Mouse (Mus musculus) midbrain, embryonic 14.5 days (tissue): Measurements from ENCODE around the gene Atg4b. TPM values are rescaled to one million over a fixed set of nuclear protein-coding genes. Genes with fewer than 3 reads are reported as not detected.

Experiments used
- ATAC-seq: fragments of 200-750 bp; cut with Nextera tagmentation; 2 replicates; pipeline ENCODE4 v1.8.0; 2017; ENCODE audit warnings: moderate number of reproducible peaks, moderate library complexity; ENCODE audit not compliant: low FRiP score, low TSS enrichment
- DNase-seq: peaks from one replicate; pipeline ENCODE4 v3.0.0-alpha.2; 2015
- H3K27ac ChIP-seq: fragments of 300-500 bp; sonication (generic); replicated peaks from 2 replicates; pipeline ENCODE4 v1.5.1; 2014; ENCODE audit warnings: mild to moderate bottlenecking, low read depth, low read length, moderate library complexity
- H3K27me3 ChIP-seq: fragments of 300-500 bp; sonication (generic); 2 replicates; pipeline ENCODE4 v1.6.1; 2014; ENCODE audit warnings: low read length, control low read depth, mixed read lengths; ENCODE audit not compliant: control insufficient read depth, insufficient read depth
- H3K36me3 ChIP-seq: fragments of 300-500 bp; sonication (generic); 2 replicates; pipeline ENCODE4 v1.6.1; 2014; ENCODE audit warnings: low read length, control low read depth; ENCODE audit not compliant: control insufficient read depth, insufficient read depth
- H3K4me1 ChIP-seq: fragments of 300-500 bp; sonication (generic); 2 replicates; pipeline ENCODE4 v1.6.1; 2014; ENCODE audit warnings: mild to moderate bottlenecking, antibody characterized with exemption, low read length, control low read depth; ENCODE audit not compliant: control insufficient read depth, insufficient read depth
- H3K4me2 ChIP-seq: fragments of 300-500 bp; sonication (generic); 2 replicates; pipeline ENCODE4 v1.6.1; 2014; ENCODE audit warnings: mild to moderate bottlenecking, low read length, moderate library complexity
- H3K4me3 ChIP-seq: fragments of 300-500 bp; sonication (generic); replicated peaks from 2 replicates; pipeline ENCODE4 v1.5.1; 2014; ENCODE audit warnings: low read depth, low read length
- H3K9ac ChIP-seq: fragments of 300-500 bp; sonication (generic); replicated peaks from 2 replicates; pipeline ENCODE4 v1.6.1; 2014; ENCODE audit warnings: mild to moderate bottlenecking, low read length, moderate library complexity
- H3K9me3 ChIP-seq: fragments of 300-500 bp; sonication (generic); 2 replicates; pipeline ENCODE4 v1.6.1; 2016; ENCODE audit warnings: low read length, control low read depth, mixed read lengths; ENCODE audit not compliant: control insufficient read depth
- WGBS: fragments of 180-500 bp; shearing (Covaris S2); extraction: QIAGEN DNeasy Blood & Tissue Kit; methylation state at CpG from one replicate; pipeline ENCODE4 v1.1.7; 2014; 5-methylcytosine and 5-hydroxymethylcytosine counted together
- polyA plus RNA-seq: library from polyadenylated mRNA; unstranded; fragments of >200 nt; fragmentation: Nextera tagmentation; extraction: Ambion mirVana; gene quantifications from 2 replicates; pipeline ENCODE4 v1.2.1, GENCODE M21; 2014

Atg4b gene
- polyA plus RNA-seq, 1 experiment from 2014 or later, result 102 TPM

DNA sequence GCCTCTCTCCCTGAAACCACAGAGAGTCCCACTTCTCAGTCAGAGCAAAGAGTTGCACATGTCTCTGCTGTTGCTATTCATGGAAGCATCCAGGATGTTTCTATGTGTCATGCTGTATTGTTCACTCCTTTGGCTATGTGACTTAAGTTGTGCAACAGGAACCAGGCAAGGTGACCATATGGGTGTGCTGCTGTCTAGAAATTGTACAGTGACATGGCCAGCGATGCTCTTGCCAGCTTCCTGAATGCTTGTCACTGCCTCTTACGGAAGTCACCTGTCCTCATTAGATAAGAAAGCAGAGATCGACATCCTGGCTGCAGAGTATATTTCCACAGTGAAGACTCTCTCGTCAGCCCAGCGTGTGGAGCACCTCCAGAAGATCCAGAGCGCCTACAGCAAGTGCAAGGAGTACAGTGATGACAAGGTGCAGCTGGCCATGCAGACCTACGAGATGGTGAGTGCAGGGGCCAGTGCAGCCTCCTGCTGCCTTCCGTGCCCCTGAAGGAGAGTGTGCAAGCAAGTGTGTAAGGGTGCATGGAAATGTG, 60.3 kb downstream of the Atg4b start:
- no peak overlapping the region for H3K9ac ChIP-seq
- H3K36me3 ChIP-seq, result peaks cover 83% of the 10 kb centered on the region
- ATAC-seq (no peak), DNase-seq (no peak)
- H3K27ac ChIP-seq, result no peak overlapping the region
- no peak overlapping the region for H3K4me3 ChIP-seq
- H3K27me3 ChIP-seq, result no peaks in the 10 kb centered on the region
- H3K4me2 ChIP-seq, result no peak overlapping the region
- 94% methylated on average over 8 of the region's 8 CpGs for WGBS
- no peaks in the 10 kb centered on the region for H3K9me3 ChIP-seq
- H3K4me1 ChIP-seq, result no peaks in the 10 kb centered on the region

DNA sequence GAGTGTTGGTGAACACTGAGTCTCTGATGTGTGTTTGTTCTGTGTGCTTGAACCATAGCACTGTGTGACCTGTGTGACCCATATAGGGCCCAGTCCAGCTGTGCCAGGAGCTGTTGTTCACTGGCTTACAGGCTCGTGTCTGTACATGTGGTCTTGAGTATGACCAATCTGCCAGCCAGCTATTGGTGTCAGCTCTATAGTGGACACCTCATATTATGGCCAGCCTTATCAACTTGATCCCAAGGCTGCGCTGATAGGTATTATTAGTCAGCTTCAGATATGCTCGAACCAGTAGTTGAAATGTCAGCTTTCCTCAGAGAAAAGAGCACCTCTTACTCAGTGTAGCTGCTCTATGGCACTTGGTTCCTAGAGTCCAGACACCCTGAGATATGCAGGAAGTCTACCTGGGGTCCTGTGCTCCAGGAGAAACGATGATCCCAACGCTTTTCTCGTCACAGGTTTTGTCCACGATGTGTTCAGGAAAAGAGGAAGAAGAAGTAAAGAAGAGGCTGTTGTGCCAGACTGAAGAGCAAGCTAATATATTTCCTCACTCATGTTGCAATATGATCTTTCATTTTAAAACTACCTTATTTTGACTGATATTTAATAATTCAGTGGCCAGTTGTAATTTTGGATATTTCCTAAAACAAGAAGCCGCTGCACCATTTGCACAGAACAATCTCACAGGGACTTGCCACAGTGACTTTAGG, 66.7 kb downstream of the Atg4b start:
- WGBS, result 95% methylated on average over 8 of the region's 8 CpGs
- H3K9ac ChIP-seq, result no peak overlapping the region
- H3K4me3 ChIP-seq, result no peak overlapping the region
- ATAC-seq (no peak), DNase-seq (no peak)
- peaks cover 80% of the 10 kb centered on the region for H3K36me3 ChIP-seq
- no peaks in the 10 kb centered on the region for H3K9me3 ChIP-seq
- H3K4me2 ChIP-seq, result no peak overlapping the region
- H3K27ac ChIP-seq, result no peak overlapping the region
- H3K4me1 ChIP-seq, result no peaks in the 10 kb centered on the region
- H3K27me3 ChIP-seq, result no peaks in the 10 kb centered on the region

GRCm38 (mm10) chr1:93818722-93819121, 67.4 kb downstream of the Atg4b start:
- 81% methylated on average over 7 of the region's 7 CpGs for WGBS
- H3K4me3 ChIP-seq, result no peak overlapping the region

GRCm38 (mm10) chr1:93823796-93824495, 72.6 kb downstream of the Atg4b start:
- Histone ChIP-seq H3K4me1 (peaks cover 10% of the 10 kb centered on the region), H3K27ac (peak overlapping the region; percentile 95; the same call in 1 of the 2 replicates), H3K4me2 (peak overlapping the region; percentile 95; the same call in 1 of the 2 replicates), H3K9ac (no peak overlapping the region; the same call in 1 of the 2 replicates), H3K36me3 (peaks cover 20% of the 10 kb centered on the region), H3K9me3 (no peaks in the 10 kb centered on the region), H3K4me3 (no peak overlapping the region), H3K27me3 (no peaks in the 10 kb centered on the region)
- WGBS, result 85% methylated on average over 3 of the region's 3 CpGs
- DNase-seq (no peak), ATAC-seq (no peak)

More at GRCm38 (mm10) chr1:93818722-93819121, 67.4 kb downstream of the Atg4b start:
- Histone ChIP-seq H3K36me3 (peaks cover 73% of the 10 kb centered on the region), H3K27ac (no peak overlapping the region), H3K27me3 (no peaks in the 10 kb centered on the region), H3K4me2 (no peak overlapping the region), H3K9ac (no peak overlapping the region), H3K4me1 (no peaks in the 10 kb centered on the region), H3K9me3 (no peaks in the 10 kb centered on the region)
- ATAC-seq, result no peak
- DNase-seq, result no peak

GRCm38 (mm10) chr1:93824609-93825008, 73.3 kb downstream of the Atg4b start, which contains the start of gene D2hgdh:
Gene D2hgdh, plus strand, starts transcription at chr1:93824909.
- peaks cover 10% of the 10 kb centered on the region for H3K4me1 ChIP-seq
- DNase-seq, result no peak

DNA sequence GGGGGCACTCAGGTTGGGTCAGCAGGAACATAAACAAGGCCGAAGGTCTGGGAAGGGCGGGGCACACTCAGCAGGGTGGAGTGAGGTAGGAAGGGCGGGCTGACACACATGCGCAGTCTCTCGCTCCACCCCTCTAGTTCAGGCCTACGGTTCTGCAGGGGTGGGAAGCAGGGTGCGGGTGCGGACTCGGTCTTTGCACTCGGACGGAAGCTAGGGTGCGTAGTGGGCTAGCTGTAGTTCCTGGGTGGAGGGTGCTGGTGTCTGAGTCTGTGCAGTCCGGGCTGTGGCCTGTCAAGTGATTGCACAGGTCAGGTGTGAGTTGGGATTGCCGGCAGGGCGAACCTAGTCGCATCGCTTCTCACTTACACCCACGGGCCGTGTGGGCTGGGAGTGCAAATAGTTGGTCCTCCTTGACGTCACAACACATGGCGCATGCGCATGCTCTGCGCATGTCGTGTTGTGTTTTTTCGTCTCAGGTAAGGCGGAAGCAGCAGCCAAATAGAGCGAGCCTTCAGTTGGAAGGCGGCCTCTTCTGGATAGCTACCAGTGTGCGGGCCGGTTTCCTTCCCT, 73.9 kb downstream of the Atg4b start:
- Histone ChIP-seq H3K36me3 (peaks cover 9% of the 10 kb centered on the region), H3K4me3 (peak overlapping the region; percentile 58), H3K9ac (peak overlapping the region; percentile 68), H3K27ac (peak overlapping the region; percentile 95), H3K4me1 (peaks cover 10% of the 10 kb centered on the region), H3K4me2 (peak overlapping the region; percentile 95), H3K9me3 (no peaks in the 10 kb centered on the region), H3K27me3 (no peaks in the 10 kb centered on the region)
- DNase-seq, result peak; percentile 98
- peak; percentile 96 for ATAC-seq
- WGBS, result under 1% methylated on average over 30 of the region's 30 CpGs

More at GRCm38 (mm10) chr1:93824609-93825008, 73.3 kb downstream of the Atg4b start, which contains the start of gene D2hgdh:
- peak within 1 kb of the TSS; percentile 58 for H3K4me3 ChIP-seq
- no peaks in the 10 kb centered on the region for H3K27me3 ChIP-seq
- WGBS, result 3% methylated on average over 10 of the region's 10 CpGs
- peak within 1 kb of the TSS; percentile 95 for H3K4me2 ChIP-seq
- peaks cover 14% of the 10 kb centered on the region for H3K36me3 ChIP-seq
- peak within 1 kb of the TSS; percentile 68 for H3K9ac ChIP-seq
- H3K27ac ChIP-seq, result peak within 1 kb of the TSS; percentile 95
- H3K9me3 ChIP-seq, result no peaks in the 10 kb centered on the region
- ATAC-seq, result peak; percentile 9; the same call in 1 of the 2 replicates

DNA sequence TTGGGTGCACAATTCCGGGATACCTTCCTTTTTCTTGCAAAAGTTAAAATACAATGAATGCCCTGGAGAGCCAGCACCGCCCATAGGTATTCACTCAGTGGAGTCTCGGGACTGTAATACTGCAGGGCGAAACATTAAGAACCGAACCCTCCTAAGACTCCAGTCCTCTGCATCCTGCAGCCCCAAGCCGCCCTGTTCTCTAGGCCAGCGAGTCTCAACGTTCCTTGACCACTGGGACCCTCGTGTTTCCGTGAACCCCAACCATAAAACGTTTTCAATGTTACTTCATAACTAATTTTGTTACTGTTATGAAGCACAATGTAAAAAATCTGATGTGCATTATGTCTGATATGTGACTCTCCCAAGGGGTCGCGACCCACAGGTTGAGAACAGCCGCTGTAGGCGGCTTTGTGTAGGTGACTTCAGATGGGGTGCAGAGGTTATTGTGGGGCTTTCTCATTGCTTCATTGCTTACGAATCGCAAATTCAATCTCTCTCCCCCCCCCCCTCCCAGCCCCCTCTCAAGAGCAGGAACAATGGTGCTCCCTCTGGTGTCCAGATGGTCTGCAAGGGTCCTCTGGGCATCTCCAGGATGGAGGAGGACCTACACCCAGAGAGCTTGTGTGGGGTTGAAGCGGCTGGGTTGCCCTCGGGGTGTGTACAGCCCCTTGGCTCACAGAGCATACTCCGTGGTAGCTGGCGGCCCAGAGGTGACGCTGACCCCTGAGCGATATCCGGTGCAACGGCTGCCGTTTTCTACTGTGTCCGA, 74.7 kb downstream of the Atg4b start:
- peaks cover 6% of the 10 kb centered on the region for H3K36me3 ChIP-seq
- peak overlapping the region; percentile 95 for H3K4me2 ChIP-seq
- WGBS, result 37% methylated on average over 27 of the region's 27 CpGs
- H3K27ac ChIP-seq, result peak overlapping the region; percentile 95
- no peak for DNase-seq
- H3K4me3 ChIP-seq, result peak overlapping the region; percentile 58
- peak; percentile 34; the same call in 1 of the 2 replicates for ATAC-seq
- H3K27me3 ChIP-seq, result no peaks in the 10 kb centered on the region
- H3K4me1 ChIP-seq, result peaks cover 10% of the 10 kb centered on the region
- H3K9ac ChIP-seq, result peak overlapping the region; percentile 68
- no peaks in the 10 kb centered on the region for H3K9me3 ChIP-seq

DNA sequence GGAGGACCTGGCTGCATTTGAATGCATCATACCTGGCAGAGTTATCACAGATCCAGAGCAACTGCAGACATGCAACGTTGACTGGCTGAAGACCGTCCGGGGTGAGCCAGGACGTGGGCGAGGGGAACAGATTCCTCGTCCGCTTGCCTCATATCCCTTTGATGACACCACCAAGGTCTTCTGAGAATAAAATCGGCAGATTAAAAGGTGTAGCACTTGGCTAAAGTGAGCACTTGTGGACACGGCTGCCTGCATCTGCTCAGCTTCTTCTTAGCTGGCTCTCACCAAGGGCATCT, 75.2 kb downstream of the Atg4b start:
- 96% methylated on average over 9 of the region's 9 CpGs for WGBS
- DNase-seq (no peak), ATAC-seq (no peak)
- Histone ChIP-seq H3K36me3 (peaks cover under 1% of the 10 kb centered on the region; the same call in 1 of the 2 replicates), H3K27me3 (no peaks in the 10 kb centered on the region), H3K9ac (no peak overlapping the region), H3K4me2 (peak overlapping the region; percentile 95), H3K4me1 (peaks cover 10% of the 10 kb centered on the region), H3K4me3 (no peak overlapping the region), H3K27ac (no peak overlapping the region), H3K9me3 (no peaks in the 10 kb centered on the region)
